Mouse (Mus musculus) heart, embryonic 14.5 days (tissue): ENCODE measurements around the gene Tm4sf19. TPM values are rescaled to one million over a fixed set of nuclear protein-coding genes. Genes with fewer than 3 reads are reported as not detected.
"Not testable (repeated sequence)": the region's sequence is repeated elsewhere in the genome, so short reads cannot be mapped to it uniquely, and the experiment has no call there.

Source experiments
- ATAC-seq: fragments of 200-750 bp; cut with Nextera tagmentation; 2 replicates; pipeline ENCODE4 v1.8.0; 2017; ENCODE audit warnings: low read depth, moderate TSS enrichment; ENCODE audit not compliant: insufficient number of reproducible peaks, insufficient read depth, low FRiP score
- H3K27ac ChIP-seq, 2 experiments: fragments of 200-500 bp in 1 of 2; fragments of 300-500 bp in 1 of 2; sonication (generic) in 1 of 2; replicated peaks in 1 of 2; 2 replicates each; pipeline ENCODE4 v1.5.1; 2012 to 2014; ENCODE audit warnings: low read depth in 2 of 2, low read length in 2 of 2, control low read depth in 1 of 2, mild to moderate bottlenecking in 1 of 2, mixed read lengths in 1 of 2; ENCODE audit not compliant: control insufficient read depth in 1 of 2, insufficient read depth in 1 of 2
- H3K27me3 ChIP-seq: fragments of 300-500 bp; sonication (generic); 2 replicates; pipeline ENCODE4 v1.6.1; 2014; ENCODE audit warnings: mild to moderate bottlenecking, low read length, control low read depth; ENCODE audit not compliant: control insufficient read depth, insufficient read depth
- H3K36me3 ChIP-seq: fragments of 300-500 bp; sonication (generic); 2 replicates; pipeline ENCODE4 v1.6.1; 2014; ENCODE audit warnings: mild to moderate bottlenecking, control low read depth, low read length, mixed read lengths; ENCODE audit not compliant: control insufficient read depth, insufficient read depth
- H3K4me1 ChIP-seq, 2 experiments: fragments of 200-500 bp in 1 of 2; fragments of 300-500 bp in 1 of 2; sonication (generic) in 1 of 2; 2 replicates each; pipeline ENCODE4 v1.6.1; 2012 to 2014; ENCODE audit warnings: low read length in 2 of 2, control low read depth in 1 of 2, mixed read lengths in 1 of 2; ENCODE audit not compliant: control insufficient read depth in 2 of 2, insufficient read depth in 2 of 2
- H3K4me2 ChIP-seq: fragments of 300-500 bp; sonication (generic); 2 replicates; pipeline ENCODE4 v1.6.1; 2014; ENCODE audit warnings: mild to moderate bottlenecking, low read length
- H3K4me3 ChIP-seq, 2 experiments: fragments of 200-500 bp in 1 of 2; fragments of 300-500 bp in 1 of 2; sonication (generic) in 1 of 2; 2 replicates each; pipeline ENCODE4 v1.5.1; 2012 to 2014; ENCODE audit warnings: low read length in 2 of 2, mild to moderate bottlenecking in 2 of 2, control low read depth in 1 of 2, low read depth in 1 of 2, moderate library complexity in 1 of 2; ENCODE audit not compliant: control insufficient read depth in 1 of 2, insufficient read depth in 1 of 2
- H3K9ac ChIP-seq: fragments of 300-500 bp; sonication (generic); 2 replicates; pipeline ENCODE4 v1.6.1; 2014; ENCODE audit warnings: mild to moderate bottlenecking, low read length
- H3K9me3 ChIP-seq: fragments of 300-500 bp; sonication (generic); 2 replicates; pipeline ENCODE4 v1.6.1; 2016; ENCODE audit warnings: low read length, control low read depth; ENCODE audit not compliant: control insufficient read depth
- WGBS: fragments of 180-500 bp; shearing (Covaris S2); extraction: QIAGEN DNeasy Blood & Tissue Kit; methylation state at CpG from one replicate; pipeline ENCODE4 v1.1.7; 2014; 5-methylcytosine and 5-hydroxymethylcytosine counted together
- polyA plus RNA-seq: library from polyadenylated mRNA; unstranded; fragments of >200 nt; fragmentation: Nextera tagmentation; extraction: Ambion mirVana; gene quantifications from 2 replicates; pipeline ENCODE4 v1.2.1, GENCODE M21; 2014

The Tm4sf19 gene
- polyA plus RNA-seq, 1 experiment from 2014 or later: not detected

GRCm38 (mm10) chr16:32437266-32437665 lies 37.0 kb downstream of the Tm4sf19 start:
- no peak overlapping the region for H3K27ac ChIP-seq
- no peak overlapping the region for H3K4me2 ChIP-seq
- peaks cover 0 to 5% of the 10 kb centered on the region in 2 experiments; a peak in 1 of 4 replicates for H3K4me1 ChIP-seq
- WGBS: 83% methylated on average over 1 of the region's 1 CpGs
- H3K4me3 ChIP-seq: no peak overlapping the region
- H3K9me3 ChIP-seq: no peaks in the 10 kb centered on the region
- H3K9ac ChIP-seq: no peak overlapping the region
- peaks cover 12% of the 10 kb centered on the region; the same call in 1 of the 2 replicates for H3K36me3 ChIP-seq
- no peaks in the 10 kb centered on the region for H3K27me3 ChIP-seq
- no peak for ATAC-seq

GRCm38 (mm10) chr16:32441432-32441831 lies 41.1 kb downstream of the Tm4sf19 start:
- Histone ChIP-seq H3K9me3 (no peaks in the 10 kb centered on the region), H3K27me3 (no peaks in the 10 kb centered on the region), H3K36me3 (peaks cover 12% of the 10 kb centered on the region; the same call in 1 of the 2 replicates), H3K4me2 (no peak overlapping the region), H3K4me1 (peaks cover 0 to 3% of the 10 kb centered on the region in 2 experiments; a peak in 1 of 4 replicates), H3K9ac (no peak overlapping the region), H3K4me3 (no peak overlapping the region), H3K27ac (no peak overlapping the region)
- no peak for ATAC-seq
- WGBS: 84% methylated on average over 3 of the region's 3 CpGs

- 71% methylated on average over 3 of the region's 3 CpGs for WGBS
- not testable (repeated sequence) for ATAC-seq, H3K4me1 ChIP-seq, H3K36me3 ChIP-seq, H3K9ac ChIP-seq, H3K9me3 ChIP-seq, H3K27ac ChIP-seq, H3K27me3 ChIP-seq, H3K4me2 ChIP-seq, H3K4me3 ChIP-seq
Observed at GRCm38 (mm10) chr16:32444615-32445014, 44.3 kb downstream of the Tm4sf19 start.

GRCm38 (mm10) chr16:32445558-32445957 lies 45.3 kb downstream of the Tm4sf19 start:
- Histone ChIP-seq H3K4me3 (no peak overlapping the region), H3K27ac (no peak overlapping the region), H3K27me3 (no peaks in the 10 kb centered on the region), H3K4me1 (peaks cover 0 to 9% of the 10 kb centered on the region in 2 experiments; a peak in 1 of 4 replicates), H3K9ac (no peak overlapping the region), H3K4me2 (no peak overlapping the region), H3K36me3 (0 out of 2 replicates have a peak, but pooled peaks cover under 1% of the 10 kb centered on the region), H3K9me3 (no peaks in the 10 kb centered on the region)
- 96% methylated on average over 1 of the region's 1 CpGs for WGBS
- no peak for ATAC-seq

GRCm38 (mm10) chr16:32446563-32447138 lies 46.3 kb downstream of the Tm4sf19 start:
- H3K9ac ChIP-seq: no peak overlapping the region
- peaks cover 2% of the 10 kb centered on the region; the same call in 1 of the 2 replicates for H3K36me3 ChIP-seq
- no peak overlapping the region for H3K4me2 ChIP-seq
- no peak overlapping the region for H3K27ac ChIP-seq
- H3K9me3 ChIP-seq: no peaks in the 10 kb centered on the region
- no peak overlapping the region for H3K4me3 ChIP-seq
- H3K27me3 ChIP-seq: no peaks in the 10 kb centered on the region
- H3K4me1 ChIP-seq: peaks cover 0 to 9% of the 10 kb centered on the region in 2 experiments; a peak in 1 of 4 replicates
- 39% methylated on average over 2 of the region's 2 CpGs for WGBS
- no peak for ATAC-seq

- no peak overlapping the region for H3K9ac ChIP-seq
- no peaks in the 10 kb centered on the region for H3K9me3 ChIP-seq
- no peak overlapping the region for H3K27ac ChIP-seq
- H3K27me3 ChIP-seq: no peaks in the 10 kb centered on the region
- H3K4me1 ChIP-seq: peaks cover 0 to 9% of the 10 kb centered on the region in 2 experiments; a peak in 1 of 4 replicates
- no peak overlapping the region for H3K4me3 ChIP-seq
- WGBS: 78% methylated on average over 3 of the region's 3 CpGs
- peaks cover 30% of the 10 kb centered on the region for H3K36me3 ChIP-seq
- no peak for ATAC-seq
- H3K4me2 ChIP-seq: no peak overlapping the region
Observed at GRCm38 (mm10) chr16:32449665-32450064, 49.4 kb downstream of the Tm4sf19 start.

GRCm38 (mm10) chr16:32450133-32450532 lies 49.8 kb downstream of the Tm4sf19 start:
- no peak overlapping the region for H3K4me3 ChIP-seq
- no peak for ATAC-seq
- 96% methylated on average over 2 of the region's 2 CpGs for WGBS

GRCm38 (mm10) chr16:32453102-32453501 lies 52.8 kb downstream of the Tm4sf19 start:
- H3K4me1 ChIP-seq: no peaks in the 10 kb centered on the region
- no peak overlapping the region for H3K27ac ChIP-seq
- peaks cover 52% of the 10 kb centered on the region for H3K36me3 ChIP-seq
- H3K27me3 ChIP-seq: no peaks in the 10 kb centered on the region
- WGBS: 94% methylated on average over 8 of the region's 8 CpGs
- no peak for ATAC-seq
- no peak overlapping the region for H3K4me3 ChIP-seq
- no peak overlapping the region for H3K9ac ChIP-seq
- H3K9me3 ChIP-seq: no peaks in the 10 kb centered on the region
- H3K4me2 ChIP-seq: no peak overlapping the region

More at GRCm38 (mm10) chr16:32450133-32450532, 49.8 kb downstream of the Tm4sf19 start:
- H3K4me2 ChIP-seq: no peak overlapping the region
- peaks cover 0 to 9% of the 10 kb centered on the region in 2 experiments; a peak in 1 of 4 replicates for H3K4me1 ChIP-seq
- H3K27me3 ChIP-seq: no peaks in the 10 kb centered on the region
- no peak overlapping the region for H3K27ac ChIP-seq
- H3K9me3 ChIP-seq: no peaks in the 10 kb centered on the region
- H3K9ac ChIP-seq: no peak overlapping the region
- H3K36me3 ChIP-seq: peaks cover 33% of the 10 kb centered on the region
